Mouse (Mus musculus): ENCODE data around the gene Ap4b1.

GRCm38 (mm10) chr3:103801631-103802531, 7.4 kb upstream of the Ap4b1 start:
- TF ChIP-seq CTCF (IDR thresholded peaks at IDR 0.05; ENCODE audit: low read depth, low read length) = no peak
- no peak for TF ChIP-seq POLR2A (IDR thresholded peaks at IDR 0.05; ENCODE audit: extremely low read depth, insufficient read depth, low read length)

Data from liver, adult 2 months (tissue).